Mouse (Mus musculus) olfactory bulb, adult 2 months (tissue): ENCODE data around the gene Cfl1. TPM values are rescaled to one million over a fixed set of nuclear protein-coding genes. Genes with fewer than 3 reads are reported as not detected.

Experiments used
- H3K27ac ChIP-seq: fragments of 200-500 bp; 2 replicates; pipeline ENCODE4 v1.5.1; 2012; ENCODE audit warnings: low read depth, low read length; ENCODE audit not compliant: insufficient read depth
- H3K4me1 ChIP-seq: fragments of 200-500 bp; 2 replicates; pipeline ENCODE4 v1.6.1; 2012; ENCODE audit warnings: low read length; ENCODE audit not compliant: control insufficient read depth, insufficient read depth
- H3K4me3 ChIP-seq: fragments of 200-500 bp; 2 replicates; pipeline ENCODE4 v1.5.1; 2012; ENCODE audit warnings: mild to moderate bottlenecking, low read depth, low read length, moderate library complexity; ENCODE audit not compliant: insufficient read depth
- CTCF ChIP-seq: fragments of 200-500 bp; IDR thresholded peaks from 2 replicates; pipeline ENCODE4 v1.5.1; 2012; ENCODE audit warnings: low read depth, mild to moderate bottlenecking, low read length, moderate library complexity; ENCODE audit not compliant: insufficient read depth
- POLR2A ChIP-seq: fragments of 200-500 bp; IDR thresholded peaks from 2 replicates; pipeline ENCODE4 v1.6.1; 2012; ENCODE audit warnings: mild to moderate bottlenecking, low read depth, low read length, moderate library complexity; ENCODE audit not compliant: insufficient read depth
- WGBS: fragments of 180-500 bp; shearing (Covaris S2); methylation state at CpG from one replicate; pipeline ENCODE4 v1.1.7; 2018; 5-methylcytosine and 5-hydroxymethylcytosine counted together
- polyA plus RNA-seq: library from polyadenylated mRNA; stranded (reverse); fragments of >200 nt; gene quantifications from 2 replicates; pipeline ENCODE4 v1.2.4, GENCODE M21; 2012; ENCODE audit warnings: low replicate concordance; ENCODE audit not compliant: missing spikeins, insufficient read depth, insufficient read length

Cfl1 gene
- 1,186 and 1,283 TPM in 2 replicates for polyA plus RNA-seq

DNA sequence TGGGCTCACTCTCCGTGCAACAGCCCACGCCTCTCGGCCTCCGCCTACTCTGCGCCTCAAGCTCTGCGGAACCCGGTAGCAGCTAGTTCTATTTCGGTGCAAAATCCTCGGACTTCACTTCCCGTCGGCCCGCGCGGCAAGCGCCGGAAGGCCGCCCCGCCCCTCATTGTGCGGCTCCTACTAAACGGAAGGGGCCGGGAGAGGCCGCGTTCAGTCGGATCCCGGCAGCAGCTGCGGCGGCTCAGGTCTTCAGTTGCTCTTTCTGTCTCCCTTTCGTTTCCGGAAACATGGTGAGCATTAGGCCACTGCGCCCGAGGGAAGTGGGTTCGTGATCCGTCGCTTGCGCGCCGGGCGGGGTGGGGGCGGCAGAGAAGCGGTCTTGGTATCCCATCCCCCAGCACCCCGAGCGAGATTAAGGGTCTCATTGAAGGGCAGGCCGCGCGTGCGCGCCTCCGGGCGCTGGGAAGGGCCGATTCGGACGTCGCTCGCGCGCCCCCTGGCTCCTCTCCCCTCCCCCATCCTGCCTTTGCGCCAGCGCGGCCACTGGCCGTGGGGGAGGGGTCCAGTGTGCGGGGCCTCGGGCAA, at the start of gene Cfl1:
Cfl1 (plus strand) TSS at position 143 of the 585 bp plus-strand sequence.
- Histone ChIP-seq H3K4me1 (peaks cover 29% of the 10 kb centered on the region), H3K4me3 (peak within 1 kb of the TSS; percentile 83), H3K27ac (peak within 1 kb of the TSS; percentile 100)
- WGBS = under 1% methylated on average over 62 of the region's 62 CpGs
- TF ChIP-seq POLR2A (peak; percentile 99), CTCF (0 out of 2 replicates have a peak, but pooled peaks have one; percentile 6)

- no peak for TF ChIP-seq POLR2A
- TF ChIP-seq CTCF = no peak
- Histone ChIP-seq H3K4me3 (no peak overlapping the region), H3K27ac (no peak overlapping the region), H3K4me1 (peaks cover 15% of the 10 kb centered on the region)
- 72% methylated on average over 9 of the region's 9 CpGs for WGBS
Observed at GRCm38 (mm10) chr19:5444371-5444908, 45.8 kb upstream of the Cfl1 start.

- Histone ChIP-seq H3K4me1 (peaks cover 15% of the 10 kb centered on the region), H3K27ac (no peak overlapping the region), H3K4me3 (no peak overlapping the region)
- WGBS = 51% methylated on average over 7 of the region's 7 CpGs
- TF ChIP-seq POLR2A = no peak
- TF ChIP-seq CTCF = no peak
Observed at GRCm38 (mm10) chr19:5444954-5445353, 45.3 kb upstream of the Cfl1 start.

DNA sequence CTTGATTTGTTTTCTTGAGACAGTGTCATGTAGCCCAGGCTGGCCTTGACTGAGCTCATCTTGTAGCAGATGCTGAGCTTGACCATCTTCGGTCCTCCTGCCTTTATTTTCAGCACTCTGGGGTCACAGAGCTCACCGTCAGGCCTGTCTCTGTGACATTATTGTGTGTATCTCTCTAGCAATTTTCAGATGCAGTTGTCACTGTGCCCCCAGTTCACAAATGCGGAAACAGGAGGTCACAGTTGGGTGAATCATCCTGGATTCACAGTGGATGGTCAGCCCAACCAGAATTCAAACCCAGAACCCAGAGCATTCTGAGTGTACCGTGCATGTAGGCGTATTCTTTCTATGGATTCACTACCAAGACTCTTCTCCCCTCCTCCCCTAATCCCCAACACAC, 44.5 kb upstream of the Cfl1 start:
- TF ChIP-seq CTCF (no peak), POLR2A (no peak)
- WGBS = 96% methylated on average over 5 of the region's 5 CpGs
- Histone ChIP-seq H3K27ac (no peak overlapping the region), H3K4me1 (peaks cover 15% of the 10 kb centered on the region), H3K4me3 (no peak overlapping the region)

DNA sequence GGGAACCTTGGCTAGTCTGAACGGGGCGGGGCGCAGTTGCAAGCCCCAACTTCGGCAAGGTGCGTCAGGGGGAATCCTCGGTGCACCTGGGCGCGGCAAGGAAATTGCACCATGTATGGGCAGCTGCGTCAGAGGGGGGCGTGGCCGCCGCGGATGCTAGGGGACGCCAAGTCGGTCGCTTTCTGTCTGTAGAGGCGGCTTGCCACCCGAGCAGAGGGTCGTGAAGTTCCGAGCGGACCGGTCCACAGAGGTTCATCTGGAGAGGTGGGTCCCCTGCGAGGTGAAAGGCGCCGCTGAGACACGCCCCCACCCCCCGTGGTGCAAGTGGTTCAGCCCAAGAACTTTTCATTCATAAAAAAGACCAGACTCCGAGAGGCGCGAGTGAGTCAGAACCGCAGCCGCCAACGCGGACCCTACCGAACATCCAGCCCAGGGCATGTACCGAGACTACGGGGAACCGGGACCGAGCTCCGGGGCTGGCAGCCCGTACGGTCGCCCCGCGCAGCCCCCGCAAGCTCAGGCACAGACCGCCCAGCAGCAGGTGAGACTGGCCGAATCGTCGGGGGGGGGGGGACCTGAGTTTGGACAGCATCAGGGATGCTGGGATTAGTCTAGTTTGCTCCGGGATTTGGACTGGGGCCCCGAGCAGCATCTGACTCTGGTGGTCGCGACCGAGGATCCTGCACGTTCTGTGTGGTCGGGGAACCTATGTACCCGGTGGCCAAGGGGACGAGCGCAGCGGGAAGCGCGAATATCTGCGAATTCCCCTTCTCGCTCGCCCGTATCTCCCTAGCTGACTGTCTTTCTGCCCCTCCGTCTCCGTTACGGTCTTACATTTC, 42.5 kb upstream of the Cfl1 start, which contains the start of gene Fosl1:
Fosl1 (plus strand) TSS at position 33 of the 839 bp plus-strand sequence.
- TF ChIP-seq CTCF = no peak
- TF ChIP-seq POLR2A = no peak
- WGBS = 1% methylated on average over 70 of the region's 70 CpGs
- H3K4me1 ChIP-seq = peaks cover 15% of the 10 kb centered on the region
- H3K4me3 ChIP-seq = peak within 1 kb of the TSS; percentile 58
- no peak within 1 kb of the TSS for H3K27ac ChIP-seq

DNA sequence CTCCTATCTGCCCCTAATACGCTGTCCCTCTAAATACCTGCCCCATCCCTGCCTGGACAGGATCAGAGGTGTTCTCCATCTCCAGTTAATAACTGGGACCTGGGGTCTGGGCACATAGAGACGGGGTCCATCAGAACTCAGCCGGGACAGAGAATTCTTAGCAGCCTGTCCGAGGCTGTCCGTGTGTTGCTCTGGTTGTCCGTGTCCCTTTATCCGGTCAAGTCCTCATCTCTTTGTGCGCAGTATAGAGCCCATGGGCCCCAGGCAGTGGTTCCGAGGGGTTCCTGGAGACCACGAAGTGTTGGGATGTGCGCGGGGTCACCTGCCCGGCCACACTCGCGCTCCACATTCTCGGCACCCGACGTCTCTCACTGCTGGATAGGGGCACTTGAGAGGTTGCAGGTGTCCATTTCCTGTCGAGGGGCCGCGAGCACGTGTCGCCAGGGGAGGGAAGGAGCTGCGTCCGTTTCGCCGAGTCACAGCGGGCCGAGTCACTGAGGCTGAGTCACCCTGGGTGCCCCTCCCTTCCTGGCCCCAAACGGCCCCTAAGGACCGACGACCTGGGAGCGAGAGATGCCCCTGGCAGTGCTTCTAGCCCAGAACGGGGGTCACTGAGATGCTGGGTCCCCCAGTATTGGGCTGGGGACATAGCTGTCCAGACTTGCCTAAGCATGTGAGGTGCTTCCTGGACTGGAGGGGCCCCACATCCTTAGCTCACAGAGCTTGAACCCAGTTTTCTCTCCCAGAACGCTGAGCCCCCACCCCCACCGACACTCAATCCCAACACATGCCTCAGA, 41.7 kb upstream of the Cfl1 start:
- TF ChIP-seq POLR2A (no peak), CTCF (no peak)
- Histone ChIP-seq H3K4me3 (peak overlapping the region; percentile 58; the same call in 1 of the 2 replicates), H3K27ac (no peak overlapping the region), H3K4me1 (peaks cover 15% of the 10 kb centered on the region)
- 8% methylated on average over 36 of the region's 36 CpGs for WGBS

DNA sequence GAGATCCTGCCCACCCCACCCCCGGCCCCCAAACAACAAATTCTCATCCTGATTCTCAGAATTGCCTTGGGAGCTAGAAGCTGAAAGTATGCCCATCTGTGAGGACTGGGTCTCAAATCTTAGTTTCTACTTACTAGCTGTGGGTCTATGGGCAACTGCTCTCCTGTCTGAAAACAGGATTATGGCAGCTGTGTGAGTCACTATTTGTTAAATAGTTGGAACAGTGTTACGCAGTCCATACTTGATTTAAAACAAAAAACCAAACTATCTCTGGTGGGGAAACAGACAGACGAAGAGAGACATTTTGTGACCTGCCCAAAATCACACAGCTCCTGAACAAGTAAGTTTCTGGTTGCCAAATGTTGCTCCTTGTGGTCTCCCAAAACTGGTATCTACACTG, 40.6 kb upstream of the Cfl1 start:
- Histone ChIP-seq H3K27ac (no peak overlapping the region), H3K4me1 (peaks cover 22% of the 10 kb centered on the region), H3K4me3 (no peak overlapping the region)
- TF ChIP-seq POLR2A = no peak
- no peak for TF ChIP-seq CTCF
- 86% methylated on average over 3 of the region's 3 CpGs for WGBS

DNA sequence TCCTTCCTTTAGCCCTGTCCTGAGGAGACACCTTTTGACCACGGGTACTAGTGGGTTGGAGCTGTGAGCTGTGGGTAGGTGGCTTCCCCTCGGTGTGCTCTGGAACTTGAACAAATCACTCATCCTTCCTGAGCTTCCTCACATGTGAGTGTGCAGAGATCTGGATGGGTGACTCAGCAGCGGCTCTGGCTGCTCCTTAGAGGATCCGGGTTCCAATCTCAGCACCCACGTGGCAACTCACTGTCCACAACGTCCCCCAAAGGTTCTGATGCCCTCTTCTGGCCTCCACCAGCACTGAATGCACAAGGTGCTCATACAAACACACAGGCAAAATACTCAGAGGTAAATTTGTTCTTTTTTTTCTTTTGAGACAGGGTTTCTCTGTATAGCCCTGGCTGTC, 38.5 kb upstream of the Cfl1 start:
- H3K4me1 ChIP-seq = peaks cover 37% of the 10 kb centered on the region
- no peak overlapping the region for H3K4me3 ChIP-seq
- H3K27ac ChIP-seq = no peak overlapping the region
- TF ChIP-seq CTCF = no peak
- no peak for TF ChIP-seq POLR2A
- WGBS = 72% methylated on average over 6 of the region's 6 CpGs
